Mouse (Mus musculus) midbrain, embryonic 11.5 days (tissue): ENCODE data around the gene Rreb1. TPM values are rescaled to one million over a fixed set of nuclear protein-coding genes. Genes with fewer than 3 reads are reported as not detected.

Experiments used
- ATAC-seq: fragments of 200-750 bp; cut with Nextera tagmentation; 2 replicates; pipeline ENCODE4 v1.8.0; 2017; ENCODE audit warnings: moderate TSS enrichment, moderate library complexity; ENCODE audit not compliant: low FRiP score
- DNase-seq: peaks from one replicate; pipeline ENCODE4 v3.0.0; 2015; ENCODE audit warnings: low spot score; ENCODE audit errors: missing footprints
- H3K27ac ChIP-seq: fragments of 300-500 bp; sonication (generic); 2 replicates; pipeline ENCODE4 v1.5.1; 2014; ENCODE audit warnings: low read depth, low read length
- H3K27me3 ChIP-seq: fragments of 300-500 bp; sonication (generic); 2 replicates; pipeline ENCODE4 v1.6.1; 2014; ENCODE audit warnings: mild to moderate bottlenecking, low read length, moderate library complexity, mixed read lengths; ENCODE audit not compliant: control insufficient read depth, insufficient read depth
- H3K36me3 ChIP-seq: fragments of 300-500 bp; sonication (generic); 2 replicates; pipeline ENCODE4 v1.6.1; 2014; ENCODE audit warnings: mild to moderate bottlenecking, low read length, moderate library complexity, mixed read lengths; ENCODE audit not compliant: control insufficient read depth, insufficient read depth
- H3K4me1 ChIP-seq: fragments of 300-500 bp; sonication (generic); 2 replicates; pipeline ENCODE4 v1.6.1; 2014; ENCODE audit warnings: low read length; ENCODE audit not compliant: control insufficient read depth, insufficient read depth
- H3K4me2 ChIP-seq: fragments of 300-500 bp; sonication (generic); 2 replicates; pipeline ENCODE4 v1.6.1; 2014; ENCODE audit warnings: mild to moderate bottlenecking, moderate library complexity
- H3K4me3 ChIP-seq: fragments of 300-500 bp; sonication (generic); 2 replicates; pipeline ENCODE4 v1.5.1; 2014; ENCODE audit warnings: low read depth, low read length
- H3K9ac ChIP-seq: fragments of 300-500 bp; sonication (generic); 2 replicates; pipeline ENCODE4 v1.6.1; 2014; ENCODE audit warnings: low read length
- H3K9me3 ChIP-seq: fragments of 300-500 bp; sonication (generic); 2 replicates; pipeline ENCODE4 v1.6.1; 2016; ENCODE audit warnings: low read length; ENCODE audit not compliant: control insufficient read depth
- WGBS: fragments of 180-500 bp; shearing (Covaris S2); extraction: QIAGEN DNeasy Blood & Tissue Kit; methylation state at CpG from one replicate; pipeline ENCODE4 v1.1.7; 2014; 5-methylcytosine and 5-hydroxymethylcytosine counted together
- polyA plus RNA-seq: library from polyadenylated mRNA; unstranded; fragments of >200 nt; fragmentation: Nextera tagmentation; extraction: Ambion mirVana; gene quantifications from 2 replicates; pipeline ENCODE4 v1.2.1, GENCODE M21; 2014

The Rreb1 gene
- polyA plus RNA-seq, 1 experiment from 2014 or later = 5.5 TPM

DNA sequence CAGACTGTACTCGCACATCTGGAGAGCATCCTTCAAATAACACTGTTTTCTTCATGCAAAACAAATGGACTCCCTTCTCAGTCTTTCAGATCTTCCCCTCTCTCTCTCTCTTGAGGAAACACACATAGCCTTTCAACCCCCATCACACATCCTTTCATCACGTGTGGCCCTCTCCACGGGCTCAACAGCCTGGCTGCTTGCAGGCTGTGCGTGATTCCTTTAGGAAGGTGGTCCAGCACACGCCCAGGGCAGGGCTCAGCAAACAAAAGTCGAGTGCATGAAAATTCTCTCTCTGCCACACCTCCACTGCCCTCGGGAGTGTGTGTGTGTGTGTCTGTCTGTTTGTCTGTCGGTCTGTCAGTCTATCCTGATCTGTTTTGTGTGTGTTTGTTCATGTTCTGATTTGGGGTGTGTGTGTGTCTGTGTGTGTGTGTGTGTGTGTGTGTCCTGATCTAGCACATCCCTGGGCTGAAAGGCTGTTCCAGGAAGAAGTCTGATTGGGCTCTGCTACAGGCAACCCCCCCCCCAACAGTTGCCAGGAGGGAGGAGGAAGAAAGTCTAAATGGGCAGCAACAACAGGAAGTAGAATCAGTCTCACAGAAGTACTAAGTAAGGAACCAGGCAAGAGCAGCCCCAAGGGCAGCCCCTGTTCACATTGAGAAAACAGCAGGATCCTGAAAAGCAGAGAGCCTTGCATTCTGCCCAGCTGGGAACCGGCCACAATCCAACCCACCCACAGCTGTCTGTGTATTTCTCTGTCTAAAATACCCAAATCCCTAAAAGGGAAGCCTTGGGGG is 26.8 kb upstream of the Rreb1 start:
- 52% methylated on average over 9 of the region's 9 CpGs for WGBS
- Histone ChIP-seq H3K27me3 (no peaks in the 10 kb centered on the region), H3K27ac (no peak overlapping the region), H3K9ac (no peak overlapping the region), H3K4me1 (peaks cover 10% of the 10 kb centered on the region), H3K4me2 (no peak overlapping the region), H3K4me3 (no peak overlapping the region), H3K36me3 (no peaks in the 10 kb centered on the region), H3K9me3 (no peaks in the 10 kb centered on the region)
- no peak for ATAC-seq
- DNase-seq = no peak

DNA sequence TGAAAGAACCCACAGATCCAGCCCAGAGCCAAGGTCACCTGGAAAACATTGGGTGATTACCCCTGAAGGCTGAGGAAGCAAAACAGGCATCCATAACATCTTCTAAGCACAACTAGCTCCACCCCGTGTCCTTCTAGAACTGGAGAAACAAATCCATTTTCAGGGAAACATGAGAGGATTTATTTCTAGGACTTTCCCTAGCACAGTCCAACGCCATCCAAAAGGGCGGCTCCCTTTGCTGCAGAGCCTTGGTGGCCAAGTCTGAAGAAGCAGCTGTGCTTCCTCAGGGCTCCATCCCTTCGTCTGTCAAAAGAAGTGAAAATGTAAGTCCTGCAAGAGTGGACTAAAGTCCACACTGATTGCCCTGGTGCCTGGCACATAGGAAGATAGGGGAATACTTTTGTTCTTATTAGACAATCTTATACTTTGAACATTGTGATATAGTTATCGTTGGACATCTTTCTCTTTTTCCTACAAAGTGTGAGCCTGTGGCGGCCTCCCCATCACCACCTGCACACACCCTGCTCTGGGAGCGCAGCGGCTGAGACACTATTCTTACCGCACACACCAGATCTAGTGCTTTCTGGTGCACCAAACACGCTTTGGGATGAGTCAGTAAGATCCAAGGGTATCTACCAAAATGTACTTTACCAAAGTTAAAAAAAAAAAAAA is 18.7 kb upstream of the Rreb1 start:
- ATAC-seq = no peak
- no peak overlapping the region for H3K4me2 ChIP-seq
- WGBS = 83% methylated on average over 10 of the region's 10 CpGs
- no peak overlapping the region for H3K27ac ChIP-seq
- DNase-seq = peak; percentile 81
- peaks cover 18% of the 10 kb centered on the region for H3K4me1 ChIP-seq
- H3K4me3 ChIP-seq = no peak overlapping the region
- peaks cover 24% of the 10 kb centered on the region for H3K27me3 ChIP-seq
- H3K36me3 ChIP-seq = no peaks in the 10 kb centered on the region
- no peak overlapping the region for H3K9ac ChIP-seq
- no peaks in the 10 kb centered on the region for H3K9me3 ChIP-seq

- DNase-seq = peak; percentile 82
- Histone ChIP-seq H3K4me1 (peaks cover 18% of the 10 kb centered on the region), H3K27me3 (peaks cover 24% of the 10 kb centered on the region), H3K9ac (no peak overlapping the region), H3K36me3 (no peaks in the 10 kb centered on the region), H3K27ac (no peak overlapping the region), H3K9me3 (no peaks in the 10 kb centered on the region), H3K4me2 (no peak overlapping the region), H3K4me3 (no peak overlapping the region)
- ATAC-seq = no peak
- WGBS = 21% methylated on average over 3 of the region's 3 CpGs
These were observed 18.2 kb upstream of the Rreb1 start for GRCm38 (mm10) chr13:37760013-37760342.

DNA sequence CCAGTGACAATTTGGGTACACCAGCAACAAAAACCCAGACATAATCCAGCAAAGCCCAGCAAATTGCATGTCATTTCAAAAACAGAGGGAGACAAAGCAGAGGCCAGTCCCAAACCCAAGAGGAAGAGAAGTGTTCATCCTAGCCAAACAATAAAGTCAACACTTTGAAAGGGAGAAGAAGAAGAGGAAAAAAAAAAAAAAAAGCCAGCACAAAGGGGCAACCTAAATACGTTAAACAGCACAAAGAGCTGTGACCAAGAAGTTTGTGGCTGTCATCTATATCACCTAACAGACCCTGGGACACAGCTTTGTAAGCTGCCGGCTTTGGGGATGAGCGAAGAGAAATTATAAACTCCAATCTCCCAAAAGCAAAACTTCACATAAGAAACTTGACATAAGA is 17.8 kb upstream of the Rreb1 start:
- Histone ChIP-seq H3K27me3 (peaks cover 24% of the 10 kb centered on the region), H3K4me3 (no peak overlapping the region), H3K27ac (no peak overlapping the region), H3K4me2 (no peak overlapping the region), H3K9ac (no peak overlapping the region), H3K36me3 (no peaks in the 10 kb centered on the region), H3K4me1 (peaks cover 18% of the 10 kb centered on the region), H3K9me3 (no peaks in the 10 kb centered on the region)
- no peak for ATAC-seq
- 33% methylated on average over 3 of the region's 3 CpGs for WGBS
- peak; percentile 87 for DNase-seq

GRCm38 (mm10) chr13:37760957-37761941 is 17.0 kb upstream of the Rreb1 start:
- Histone ChIP-seq H3K4me2 (peak overlapping the region; percentile 39), H3K36me3 (no peaks in the 10 kb centered on the region), H3K27ac (no peak overlapping the region), H3K4me3 (no peak overlapping the region; the same call in 1 of the 2 replicates), H3K9me3 (no peaks in the 10 kb centered on the region), H3K4me1 (peaks cover 18% of the 10 kb centered on the region), H3K9ac (peak overlapping the region; percentile 34), H3K27me3 (peaks cover 24% of the 10 kb centered on the region)
- DNase-seq (peak; percentile 94), ATAC-seq (peak; percentile 93)
- WGBS = 22% methylated on average over 23 of the region's 23 CpGs

GRCm38 (mm10) chr13:37763800-37764407 is 14.3 kb upstream of the Rreb1 start:
- H3K4me2 ChIP-seq = no peak overlapping the region
- H3K27ac ChIP-seq = no peak overlapping the region
- H3K4me1 ChIP-seq = peaks cover 18% of the 10 kb centered on the region
- no peaks in the 10 kb centered on the region for H3K9me3 ChIP-seq
- WGBS = 74% methylated on average over 9 of the region's 9 CpGs
- no peak overlapping the region for H3K9ac ChIP-seq
- ATAC-seq (no peak), DNase-seq (peak; percentile 54)
- no peaks in the 10 kb centered on the region for H3K36me3 ChIP-seq
- H3K4me3 ChIP-seq = no peak overlapping the region
- H3K27me3 ChIP-seq = peaks cover 21% of the 10 kb centered on the region

GRCm38 (mm10) chr13:37769777-37770176 is 8.4 kb upstream of the Rreb1 start:
- Histone ChIP-seq H3K4me2 (no peak overlapping the region), H3K9ac (no peak overlapping the region), H3K27ac (no peak overlapping the region), H3K27me3 (no peaks in the 10 kb centered on the region; the same call in 1 of the 2 replicates), H3K4me1 (no peaks in the 10 kb centered on the region), H3K4me3 (no peak overlapping the region), H3K9me3 (no peaks in the 10 kb centered on the region), H3K36me3 (no peaks in the 10 kb centered on the region)
- 21% methylated on average over 1 of the region's 1 CpGs for WGBS
- DNase-seq = no peak
- no peak for ATAC-seq

DNA sequence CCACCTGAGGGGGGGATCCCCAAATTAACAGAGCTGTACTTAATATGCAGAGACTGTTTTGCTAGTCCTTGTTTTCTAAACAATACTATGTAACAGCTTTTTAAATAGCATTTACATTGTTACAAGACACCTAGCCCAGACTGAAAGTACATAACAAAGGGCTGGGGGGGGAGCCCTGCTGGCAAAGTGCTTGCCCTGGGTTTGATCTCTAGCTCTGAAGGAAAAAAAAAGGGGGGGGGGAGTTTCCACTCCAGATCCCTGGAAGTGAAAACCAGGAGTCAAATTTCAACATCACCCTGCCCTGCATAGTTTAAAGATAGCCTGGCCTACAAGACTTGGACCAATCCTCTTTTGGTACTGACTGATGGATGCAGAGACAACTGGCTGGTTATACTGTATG is 4.7 kb upstream of the Rreb1 start:
- H3K4me3 ChIP-seq = no peak overlapping the region
- no peak overlapping the region for H3K27ac ChIP-seq
- no peak overlapping the region for H3K4me2 ChIP-seq
- peaks cover 4% of the 10 kb centered on the region; the same call in 1 of the 2 replicates for H3K4me1 ChIP-seq
- H3K27me3 ChIP-seq = peaks cover 13% of the 10 kb centered on the region
- H3K36me3 ChIP-seq = no peaks in the 10 kb centered on the region
- no peak for DNase-seq
- no peak overlapping the region for H3K9ac ChIP-seq
- ATAC-seq = no peak
- no peaks in the 10 kb centered on the region for H3K9me3 ChIP-seq
